9 mouse cellular contexts compared by ENCODE assay signal in genomic region chr5:147724945-147725830, GRCm38 (mm10). TPM values are rescaled to one million over a fixed set of nuclear protein-coding genes. Genes with fewer than 3 reads are reported as not detected.
DNase-seq lines count a peak whose midpoint lies in the region; ATAC-seq and TF ChIP-seq lines count a peak whose summit lies in the region.
"Had no signal": no experiment of that assay in that cellular context is flagged by ENCODE, and none has a peak within 500 bp of the region (broad histone marks: within the 10 kb centered on the region; RNA-seq: fewer than 3 reads in every experiment).

No protein-coding gene starts in this region.

- H3K36me3 ChIP-seq in erythroblast, embryonic 14.5 days (ENCODE audit: control insufficient read depth), result no peaks in the 10 kb centered on the region
- no peaks in the 10 kb centered on the region for H3K36me3 ChIP-seq in kidney, embryonic 16.5 days (ENCODE audit: insufficient read depth, low read length)
- H3K36me3 ChIP-seq: G1E had no signal

- H3K9ac ChIP-seq in kidney, embryonic 16.5 days (replicated peaks; ENCODE audit: low read length), result peak overlapping the region; percentile 40

- no peak overlapping the region; the same call in 1 of the 2 replicates for H3K27ac ChIP-seq in bone marrow, adult 2 months (ENCODE audit: control insufficient read depth, insufficient read depth, low read depth, low read length, poor library complexity)
- peak overlapping the region; percentile 61; the same call in 1 of the 2 replicates for H3K27ac ChIP-seq in kidney, embryonic 16.5 days (ENCODE audit: low read length)

- 2% methylated on average over 69 of the region's 69 CpGs for WGBS in bone marrow, adult 2 months
- WGBS in kidney, embryonic 16.5 days, result under 1% methylated on average over 68 of the region's 69 CpGs

- TF ChIP-seq POLR2A in bone marrow, adult 2 months (IDR thresholded peaks at IDR 0.05; ENCODE audit: borderline replicate concordance, control insufficient read depth, low read depth, low read length), result no peak

- peak; percentile 70 to 80 for DNase-seq in lung, postnatal 4 days
- peak; percentile 46 for DNase-seq in right cerebral cortex, postnatal 4 days
- DNase-seq in natural killer cell, adult 2 months (ENCODE audit: low spot score in 2 of 2), result no peak

- peaks cover 90% of the 10 kb centered on the region for H3K27me3 ChIP-seq in erythroblast, embryonic 14.5 days (ENCODE audit: control insufficient read depth)
- H3K27me3 ChIP-seq in kidney, embryonic 16.5 days (ENCODE audit: insufficient read depth, low read length), result peaks cover 91% of the 10 kb centered on the region

- peak overlapping the region; percentile 69 for H3K4me2 ChIP-seq in kidney, embryonic 16.5 days (replicated peaks; ENCODE audit: low read depth, low read length)

- H3K4me3 ChIP-seq in erythroblast, embryonic 14.5 days (replicated peaks), result peak overlapping the region; percentile 18
- peak overlapping the region; percentile 25 for H3K4me3 ChIP-seq in bone marrow, adult 2 months (replicated peaks; ENCODE audit: control insufficient read depth, low read depth, low read length)
- H3K4me3 ChIP-seq in kidney, embryonic 16.5 days (ENCODE audit: low read length), result peak overlapping the region; percentile 54

- TF ChIP-seq CTCF in bone marrow, adult 2 months (IDR thresholded peaks at IDR 0.05; ENCODE audit: control insufficient read depth, insufficient read depth, low read length), result no peak

- H3K4me1 ChIP-seq in erythroblast, embryonic 14.5 days (ENCODE audit: control insufficient read depth), result no peaks in the 10 kb centered on the region
- H3K4me1 ChIP-seq in bone marrow, adult 2 months (ENCODE audit: control insufficient read depth, insufficient read depth, low read length), result no peaks in the 10 kb centered on the region
- peaks cover 20% of the 10 kb centered on the region for H3K4me1 ChIP-seq in kidney, embryonic 16.5 days (ENCODE audit: insufficient read depth, low read length)

- no peaks in the 10 kb centered on the region for H3K9me3 ChIP-seq in erythroblast, embryonic 14.5 days (ENCODE audit: control insufficient read depth, low read length)
- H3K9me3 ChIP-seq in kidney, embryonic 16.5 days (ENCODE audit: low read length), result no peaks in the 10 kb centered on the region

- no peak for ATAC-seq in erythroblast, adult 5-6 weeks (replicated peaks; ENCODE audit: low FRiP score, poor library complexity, severe bottlenecking)
- ATAC-seq in granulocyte monocyte progenitor cell, adult 5-6 weeks (replicated peaks; ENCODE audit: poor library complexity, severe bottlenecking), result peak; percentile 33
- ATAC-seq in kidney, embryonic 16.5 days (ENCODE audit: low FRiP score, low TSS enrichment), result peak; percentile 68

RNA-seq across cellular contexts. Expression of gene Flt1, which starts 0.6 kb away (rescaled TPM):
- polyA plus RNA-seq in erythroblast, embryonic 14.5 days (2012), result 0.03 TPM in 1 of 2 replicates, not detected in the other
- 0.63 and 0.77 TPM in 2 replicates for total RNA-seq in erythroblast, adult 5-6 weeks (2015; ENCODE audit: low replicate concordance)
- 0.68 and 0.98 TPM in 2 replicates for total RNA-seq in erythroblast, adult 5-6 weeks (2017; ENCODE audit: low replicate concordance)
- 1.7 and 5.1 TPM in 2 replicates for polyA plus RNA-seq in bone marrow, adult 2 months (2011; ENCODE audit: insufficient read depth, insufficient read length, low replicate concordance, missing spikeins)
- total RNA-seq in granulocyte monocyte progenitor cell, adult 5-6 weeks (2014; fragmentation: Nextera tagmentation), result 0.75 and 3.4 TPM in 2 replicates
- 3.7 TPM in 2 replicates for total RNA-seq in granulocyte monocyte progenitor cell, adult 5-6 weeks (2017)
- 19.2 and 19.7 TPM in 2 replicates for polyA plus RNA-seq in kidney, embryonic 16.5 days (2015; fragmentation: Nextera tagmentation; extraction: Ambion mirVana)

Comparison
In these comparisons a context has a peak if more than half of its experiments do, and no peak if none do; other contexts are left out.
1. DNase-seq: peak in lung, postnatal 4 days (2 of 2) and right cerebral cortex, postnatal 4 days (single experiment); none in natural killer cell, adult 2 months (0 of 2).
2. Peak in every context shown above with its lines, with median percentiles within 50 percentile points of each other: H3K4me3 ChIP-seq.